Mouse (Mus musculus): ENCODE data around the gene Rad52.

DNA sequence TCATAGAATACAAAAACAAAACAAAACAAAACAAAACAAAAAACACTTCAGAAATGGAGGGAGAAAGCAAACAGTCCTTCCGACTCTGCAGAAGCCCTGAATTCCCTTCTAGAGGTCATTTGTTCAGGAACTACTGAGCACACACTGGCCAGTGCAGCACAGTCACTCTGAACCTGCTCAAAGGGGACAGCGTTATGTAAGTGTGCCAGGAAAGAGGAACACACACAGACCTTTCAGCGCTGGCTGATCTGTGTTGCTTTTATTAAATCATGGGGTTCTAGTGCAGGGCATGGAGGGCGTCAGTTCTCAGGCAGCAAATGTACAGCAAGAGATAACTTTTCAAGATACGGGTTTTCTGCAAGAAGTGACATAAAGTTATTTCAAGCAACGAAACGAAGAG lies 19.3 kb upstream of the Rad52 start:
- TF ChIP-seq CTCF (IDR thresholded peaks at IDR 0.05; ENCODE audit: control insufficient read depth, insufficient read depth, low read length), result no peak
- no peak for TF ChIP-seq POLR2A (IDR thresholded peaks at IDR 0.05; ENCODE audit: borderline replicate concordance, control insufficient read depth, low read depth, low read length)

All from bone marrow, adult 2 months (tissue).